Mouse (Mus musculus): ENCODE measurements around the gene Stat1.
A peak's percentile ranks its signal among the peaks of the same experiment; 100 is the strongest.

The Stat1 gene

GRCm38 (mm10) chr1:52118860-52119591 lies at the start of gene Stat1:
Gene Stat1, plus strand, starts transcription at chr1:52119440.
- peak; percentile 88 for DNase-seq

- no peak for DNase-seq
Measured at GRCm38 (mm10) chr1:52079724-52080367, 39.4 kb upstream of the Stat1 start.

GRCm38 (mm10) chr1:52080375-52080774 lies 38.9 kb upstream of the Stat1 start:
- DNase-seq, result no peak

- no peak for DNase-seq
Measured at GRCm38 (mm10) chr1:52086236-52086635, 33.0 kb upstream of the Stat1 start.

- DNase-seq, result no peak
Measured at GRCm38 (mm10) chr1:52087128-52087527, 32.1 kb upstream of the Stat1 start.

- DNase-seq, result no peak
Measured at GRCm38 (mm10) chr1:52088634-52089033, 30.6 kb upstream of the Stat1 start.

GRCm38 (mm10) chr1:52098618-52099232 lies 20.5 kb upstream of the Stat1 start:
- DNase-seq, result peak; percentile 29

- DNase-seq, result no peak
Measured at GRCm38 (mm10) chr1:52100496-52100895, 18.7 kb upstream of the Stat1 start.

- no peak for DNase-seq
Measured at GRCm38 (mm10) chr1:52102795-52103194, 16.4 kb upstream of the Stat1 start.

GRCm38 (mm10) chr1:52107206-52107605 lies 12.0 kb upstream of the Stat1 start:
- no peak for DNase-seq

- DNase-seq, result no peak
Measured at GRCm38 (mm10) chr1:52111217-52111616, 8.0 kb upstream of the Stat1 start.

- no peak for DNase-seq
Measured at GRCm38 (mm10) chr1:52112301-52112700, 6.9 kb upstream of the Stat1 start.

- no peak for DNase-seq
Measured at GRCm38 (mm10) chr1:52113067-52113665, 6.1 kb upstream of the Stat1 start.

- DNase-seq, result peak; percentile 100
Measured at GRCm38 (mm10) chr1:52113666-52114069, 5.6 kb upstream of the Stat1 start.

GRCm38 (mm10) chr1:52116441-52116840 lies 2.8 kb upstream of the Stat1 start:
- DNase-seq, result no peak

GRCm38 (mm10) chr1:52117777-52118176 lies 1.5 kb upstream of the Stat1 start:
- DNase-seq, result no peak

- peak; percentile 24 for DNase-seq
Measured at GRCm38 (mm10) chr1:52119691-52120090, 451 bp downstream of the Stat1 start.

- DNase-seq, result no peak
Measured at GRCm38 (mm10) chr1:52120191-52120590, 951 bp downstream of the Stat1 start.

GRCm38 (mm10) chr1:52121052-52121451 lies 1.8 kb downstream of the Stat1 start:
- no peak for DNase-seq

GRCm38 (mm10) chr1:52124818-52125217 lies 5.6 kb downstream of the Stat1 start:
- no peak for DNase-seq

- DNase-seq, result no peak
Measured at GRCm38 (mm10) chr1:52127350-52127749, 8.1 kb downstream of the Stat1 start.

GRCm38 (mm10) chr1:52129794-52130193 lies 10.6 kb downstream of the Stat1 start:
- DNase-seq, result no peak

GRCm38 (mm10) chr1:52131787-52132377 lies 12.6 kb downstream of the Stat1 start:
- DNase-seq, result no peak
